Mouse (Mus musculus) myocyte (in vitro differentiated cells): ENCODE measurements around the gene Gja8.

Source experiments
- CEBPB ChIP-seq: IDR thresholded peaks from 2 replicates; pipeline ENCODE4 v1.6.1; 2011; ENCODE audit warnings: mild to moderate bottlenecking, moderate library complexity; ENCODE audit not compliant: poor library complexity, insufficient read depth, severe bottlenecking
- MAX ChIP-seq: IDR thresholded peaks from one replicate; pipeline ENCODE4 v1.6.1; 2011; ENCODE audit warnings: low read depth, mild to moderate bottlenecking, control low read depth
- POLR2A ChIP-seq: IDR thresholded peaks from one replicate; pipeline ENCODE4 v1.6.1; 2011; ENCODE audit warnings: low read depth, mild to moderate bottlenecking, control low read depth, moderate library complexity; ENCODE audit not compliant: insufficient read length
- TCF12 ChIP-seq: IDR thresholded peaks from one replicate; pipeline ENCODE4 v1.6.1; 2011; ENCODE audit warnings: mild to moderate bottlenecking, control low read depth; ENCODE audit not compliant: poor library complexity, insufficient read depth, severe bottlenecking

GRCm38 (mm10) chr3:96880385-96880784 lies 45.4 kb downstream of the Gja8 start:
- no peak for TF ChIP-seq MAX
- no peak for TF ChIP-seq POLR2A
- no peak for TF ChIP-seq CEBPB
- no peak for TF ChIP-seq TCF12
